Mouse (Mus musculus) C2C12 (cell line): Measurements from ENCODE around the gene Mettl26.

Experiments used
- CEBPB ChIP-seq: IDR thresholded peaks from one replicate; pipeline ENCODE4 v1.6.1; 2011; ENCODE audit warnings: low read depth, mild to moderate bottlenecking, control low read depth, moderate library complexity
- CTCF ChIP-seq: IDR thresholded peaks from one replicate; pipeline ENCODE4 v1.5.1; 2011; ENCODE audit not compliant: control insufficient read depth, insufficient read depth, insufficient read length
- MYOD1 ChIP-seq: IDR thresholded peaks from one replicate; pipeline ENCODE4 v1.6.1; 2011; ENCODE audit warnings: low read depth; ENCODE audit not compliant: control insufficient read depth, insufficient read length
- USF1 ChIP-seq: IDR thresholded peaks from one replicate; pipeline ENCODE4 v1.6.1; 2011; ENCODE audit warnings: low read depth, mild to moderate bottlenecking, control low read depth, moderate library complexity

DNA sequence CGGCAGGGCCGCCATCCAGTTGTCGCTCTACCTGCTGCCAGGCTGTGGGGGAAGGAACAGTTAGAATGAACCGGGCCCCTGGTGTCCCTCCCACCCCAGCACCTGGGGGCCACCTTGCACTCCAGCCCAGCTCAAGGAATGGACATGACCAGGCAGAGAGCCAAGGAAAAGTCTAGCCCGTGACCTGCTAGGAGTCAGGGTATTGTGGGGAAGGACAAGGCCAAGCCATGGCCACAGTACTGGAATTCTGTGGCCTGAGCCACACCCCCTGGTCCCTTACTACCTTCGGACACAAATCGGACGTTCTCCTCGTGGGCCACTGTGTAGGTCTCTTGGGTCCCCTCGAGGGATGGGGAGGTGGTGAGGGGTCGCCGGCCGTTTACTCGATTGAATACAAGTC lies 10.6 kb upstream of the Mettl26 start:
- TF ChIP-seq CTCF (no peak), MYOD1 (no peak), CEBPB (no peak), USF1 (no peak)
